Mouse (Mus musculus) G1E (cell line): Measurements from ENCODE around the gene Nuak1. TPM values are rescaled to one million over a fixed set of nuclear protein-coding genes. Genes with fewer than 3 reads are reported as not detected.

Source experiments
- ATAC-seq: 2 replicates; pipeline ENCODE4 v1.8.0; 2016; ENCODE audit warnings: mild to moderate bottlenecking; ENCODE audit not compliant: insufficient number of reproducible peaks, poor library complexity, low FRiP score, severe bottlenecking; ENCODE audit errors: extremely low read depth
- DNase-seq: peaks from one replicate; pipeline ENCODE4 v3.0.0; 2012; ENCODE audit warnings: low spot score
- H3K27me3 ChIP-seq: 2 replicates; pipeline ENCODE4 v1.6.1; 2012; ENCODE audit warnings: mild to moderate bottlenecking, low read length, inconsistent platforms; ENCODE audit not compliant: insufficient read depth
- H3K36me3 ChIP-seq: replicated peaks from 2 replicates; pipeline ENCODE3; 2012; ENCODE audit warnings: mild to moderate bottlenecking, inconsistent platforms
- H3K4me1 ChIP-seq: 2 replicates; pipeline ENCODE4 v1.6.1; 2012; ENCODE audit warnings: low read depth, low read length, inconsistent platforms, mixed read lengths; ENCODE audit not compliant: insufficient read depth
- H3K4me3 ChIP-seq: 2 replicates; pipeline ENCODE4 v1.5.1; 2012; ENCODE audit warnings: low read depth, mild to moderate bottlenecking, inconsistent platforms, low read length, moderate library complexity, mixed read lengths
- H3K9me3 ChIP-seq: replicated peaks from 2 replicates; pipeline ENCODE4 v1.6.1; 2012; ENCODE audit warnings: inconsistent platforms
- CTCF ChIP-seq: IDR thresholded peaks from 2 replicates; pipeline ENCODE4 v1.5.1; 2012; ENCODE audit warnings: low read depth, low read length, inconsistent platforms, mixed read lengths
- GATA1 ChIP-seq: IDR thresholded peaks from 2 replicates; pipeline ENCODE4 v1.6.1; 2012; ENCODE audit warnings: borderline replicate concordance, low read length, inconsistent platforms, mixed read lengths
- GATA2 ChIP-seq: IDR thresholded peaks from 2 replicates; pipeline ENCODE4 v1.6.1; 2012; ENCODE audit warnings: low read depth, low read length, inconsistent platforms, borderline replicate concordance
- POLR2AphosphoS5 ChIP-seq: IDR thresholded peaks from 2 replicates; pipeline ENCODE4 v1.6.1; 2012; ENCODE audit warnings: low read depth, low read length, inconsistent platforms; ENCODE audit not compliant: insufficient replicate concordance
- TAL1 ChIP-seq: conservative IDR thresholded peaks from 2 replicates; pipeline ENCODE4 v1.6.1; 2012; ENCODE audit warnings: low read depth, low read length, inconsistent platforms, mixed read lengths
- polyA plus RNA-seq: library from polyadenylated mRNA; stranded (reverse); fragments of >175 nt; gene quantifications from 2 replicates; pipeline ENCODE4 v1.2.3, GENCODE M21; 2012
- total RNA-seq, 2 experiments: library from RNA; stranded (forward) in 1 of 2; stranded (reverse) in 1 of 2; fragments of 200-1000 nt in 1 of 2; fragments of >200 nt in 1 of 2; fragmentation: Nextera tagmentation in 1 of 2; gene quantifications; 2 replicates each; pipeline ENCODE4 v1.2.3; 2014 to 2017

The Nuak1 gene
- total and polyA plus RNA-seq, 3 experiments = 0.11 TPM; not detected in 2

- Histone ChIP-seq H3K36me3 (no peaks in the 10 kb centered on the region), H3K4me3 (no peak overlapping the region), H3K9me3 (peaks cover 9% of the 10 kb centered on the region; the same call in 1 of the 2 replicates), H3K27me3 (no peaks in the 10 kb centered on the region), H3K4me1 (no peaks in the 10 kb centered on the region)
- DNase-seq (no peak), ATAC-seq (no peak)
- TF ChIP-seq GATA1 (no peak), GATA2 (no peak), POLR2AphosphoS5 (no peak), TAL1 (no peak), CTCF (no peak)
Measured at GRCm38 (mm10) chr10:84450654-84451053, 10.3 kb upstream of the Nuak1 start.

- peaks cover 9% of the 10 kb centered on the region; the same call in 1 of the 2 replicates for H3K9me3 ChIP-seq
- no peak for TF ChIP-seq POLR2AphosphoS5
- TF ChIP-seq GATA1 = no peak
- TF ChIP-seq GATA2 = no peak
- no peak for TF ChIP-seq TAL1
- TF ChIP-seq CTCF = no peak
- no peaks in the 10 kb centered on the region for H3K4me1 ChIP-seq
- DNase-seq (no peak), ATAC-seq (no peak)
- H3K27me3 ChIP-seq = no peaks in the 10 kb centered on the region
- H3K36me3 ChIP-seq = no peaks in the 10 kb centered on the region
- H3K4me3 ChIP-seq = no peak overlapping the region
Measured at GRCm38 (mm10) chr10:84449733-84450132, 9.3 kb upstream of the Nuak1 start.

GRCm38 (mm10) chr10:84447411-84447821 lies 7.0 kb upstream of the Nuak1 start:
- H3K36me3 ChIP-seq = no peaks in the 10 kb centered on the region
- no peak for TF ChIP-seq CTCF
- no peak for TF ChIP-seq TAL1
- no peak for TF ChIP-seq GATA1
- no peak for ATAC-seq
- no peak overlapping the region for H3K4me3 ChIP-seq
- H3K27me3 ChIP-seq = no peaks in the 10 kb centered on the region
- peaks cover 18% of the 10 kb centered on the region for H3K9me3 ChIP-seq
- no peak for DNase-seq
- H3K4me1 ChIP-seq = no peaks in the 10 kb centered on the region

- H3K27me3 ChIP-seq = no peaks in the 10 kb centered on the region
- no peak for ATAC-seq
- TF ChIP-seq POLR2AphosphoS5 = no peak
- no peak for TF ChIP-seq CTCF
- TF ChIP-seq GATA2 = no peak
- no peak for TF ChIP-seq GATA1
- TF ChIP-seq TAL1 = no peak
Measured at GRCm38 (mm10) chr10:84446661-84447060, 6.3 kb upstream of the Nuak1 start.

GRCm38 (mm10) chr10:84444396-84444795 lies 4.0 kb upstream of the Nuak1 start:
- H3K4me1 ChIP-seq = no peaks in the 10 kb centered on the region
- H3K9me3 ChIP-seq = peaks cover 39% of the 10 kb centered on the region
- no peak overlapping the region for H3K4me3 ChIP-seq
- ATAC-seq = no peak
- no peak for TF ChIP-seq GATA2
- no peak for TF ChIP-seq TAL1
- TF ChIP-seq GATA1 = no peak
- no peak for TF ChIP-seq POLR2AphosphoS5
- no peak for TF ChIP-seq CTCF
- no peaks in the 10 kb centered on the region for H3K36me3 ChIP-seq
- DNase-seq = no peak
- H3K27me3 ChIP-seq = no peaks in the 10 kb centered on the region; the same call in 1 of the 2 replicates

More at GRCm38 (mm10) chr10:84446661-84447060, 6.3 kb upstream of the Nuak1 start:
- H3K9me3 ChIP-seq = peaks cover 24% of the 10 kb centered on the region
- no peak for DNase-seq
- H3K4me3 ChIP-seq = no peak overlapping the region
- H3K36me3 ChIP-seq = no peaks in the 10 kb centered on the region
- no peaks in the 10 kb centered on the region for H3K4me1 ChIP-seq

- Histone ChIP-seq H3K4me3 (no peak overlapping the region), H3K9me3 (peaks cover 52% of the 10 kb centered on the region), H3K27me3 (no peaks in the 10 kb centered on the region; the same call in 1 of the 2 replicates), H3K36me3 (no peaks in the 10 kb centered on the region), H3K4me1 (no peaks in the 10 kb centered on the region)
- ATAC-seq (no peak), DNase-seq (no peak)
- TF ChIP-seq GATA1 = no peak
- no peak for TF ChIP-seq CTCF
- no peak for TF ChIP-seq POLR2AphosphoS5
- no peak for TF ChIP-seq GATA2
- TF ChIP-seq TAL1 = no peak
Measured at GRCm38 (mm10) chr10:84441846-84442245, 1.4 kb upstream of the Nuak1 start.

GRCm38 (mm10) chr10:84441434-84441785 lies 1.0 kb upstream of the Nuak1 start:
- H3K4me3 ChIP-seq = no peak overlapping the region
- TF ChIP-seq GATA2 = no peak
- TF ChIP-seq GATA1 = no peak
- no peak for TF ChIP-seq TAL1
- no peak for TF ChIP-seq CTCF
- TF ChIP-seq POLR2AphosphoS5 = no peak
- no peaks in the 10 kb centered on the region for H3K36me3 ChIP-seq
- ATAC-seq (no peak), DNase-seq (no peak)
- H3K27me3 ChIP-seq = no peaks in the 10 kb centered on the region; the same call in 1 of the 2 replicates
- H3K4me1 ChIP-seq = no peaks in the 10 kb centered on the region
- peaks cover 52% of the 10 kb centered on the region for H3K9me3 ChIP-seq
